Mouse (Mus musculus) neural tube, embryonic 11.5 days (tissue): ENCODE results near the gene 4933428G20Rik. TPM values are rescaled to one million over a fixed set of nuclear protein-coding genes. Genes with fewer than 3 reads are reported as not detected.
A peak's percentile ranks its signal among the peaks of the same experiment; 100 is the strongest.

Experiments
- ATAC-seq: fragments of 200-750 bp; cut with Nextera tagmentation; 2 replicates; pipeline ENCODE4 v1.8.0; 2017; ENCODE audit warnings: moderate number of reproducible peaks, mild to moderate bottlenecking, moderate TSS enrichment, moderate library complexity; ENCODE audit not compliant: insufficient read depth, low FRiP score, low TSS enrichment
- DNase-seq: peaks from one replicate; pipeline ENCODE4 v3.0.0-alpha.2; 2015; ENCODE audit warnings: low spot score
- H3K27ac ChIP-seq: fragments of 300-500 bp; sonication (generic); 2 replicates; pipeline ENCODE4 v1.5.1; 2014; ENCODE audit warnings: low read depth, mild to moderate bottlenecking, low read length
- H3K27me3 ChIP-seq: fragments of 300-500 bp; sonication (generic); 2 replicates; pipeline ENCODE4 v1.6.1; 2014; ENCODE audit warnings: mild to moderate bottlenecking, low read length, mixed read lengths; ENCODE audit not compliant: control insufficient read depth, insufficient read depth
- H3K36me3 ChIP-seq: fragments of 300-500 bp; sonication (generic); 2 replicates; pipeline ENCODE4 v1.6.1; 2014; ENCODE audit warnings: mild to moderate bottlenecking, low read length, moderate library complexity, mixed read lengths; ENCODE audit not compliant: control insufficient read depth, insufficient read depth
- H3K4me1 ChIP-seq: fragments of 300-500 bp; sonication (generic); 2 replicates; pipeline ENCODE4 v1.6.1; 2014; ENCODE audit warnings: low read length, mixed read lengths; ENCODE audit not compliant: control insufficient read depth, insufficient read depth
- H3K4me2 ChIP-seq: fragments of 300-500 bp; sonication (generic); 2 replicates; pipeline ENCODE4 v1.6.1; 2014; ENCODE audit warnings: low read depth, mild to moderate bottlenecking, moderate library complexity
- H3K4me3 ChIP-seq: fragments of 300-500 bp; sonication (generic); 2 replicates; pipeline ENCODE4 v1.5.1; 2014; ENCODE audit warnings: low read depth, low read length
- H3K9ac ChIP-seq: fragments of 300-500 bp; sonication (generic); 2 replicates; pipeline ENCODE4 v1.6.1; 2014; ENCODE audit warnings: mild to moderate bottlenecking, low read length
- H3K9me3 ChIP-seq: fragments of 300-500 bp; sonication (generic); 2 replicates; pipeline ENCODE4 v1.6.1; 2016; ENCODE audit warnings: low read length; ENCODE audit not compliant: control insufficient read depth
- WGBS: fragments of 180-500 bp; shearing (Covaris S2); extraction: QIAGEN DNeasy Blood & Tissue Kit; methylation state at CpG from one replicate; pipeline ENCODE4 v1.1.7; 2014; 5-methylcytosine and 5-hydroxymethylcytosine counted together
- polyA plus RNA-seq: library from polyadenylated mRNA; unstranded; fragments of >200 nt; fragmentation: Nextera tagmentation; extraction: Ambion mirVana; gene quantifications from 2 replicates; pipeline ENCODE4 v1.2.1, GENCODE M21; 2014

4933428G20Rik gene
- polyA plus RNA-seq, 1 experiment from 2014 or later, result not detected

GRCm38 (mm10) chr11:97449601-97450293, 50.4 kb downstream of the 4933428G20Rik start:
- peaks cover 11% of the 10 kb centered on the region; the same call in 1 of the 2 replicates for H3K4me1 ChIP-seq
- 0 out of 2 replicates have a peak overlapping the region, but pooled peaks have one; percentile 27 for H3K27ac ChIP-seq
- peaks cover 4% of the 10 kb centered on the region; the same call in 1 of the 2 replicates for H3K36me3 ChIP-seq

GRCm38 (mm10) chr11:97448611-97449394, 51.3 kb downstream of the 4933428G20Rik start:
- H3K27me3 ChIP-seq, result no peaks in the 10 kb centered on the region
- no peak overlapping the region for H3K9ac ChIP-seq
- H3K27ac ChIP-seq, result no peak overlapping the region
- 91% methylated on average over 11 of the region's 11 CpGs for WGBS
- H3K36me3 ChIP-seq, result peaks cover 2% of the 10 kb centered on the region; the same call in 1 of the 2 replicates
- H3K4me2 ChIP-seq, result no peak overlapping the region
- DNase-seq (no peak), ATAC-seq (no peak)
- no peaks in the 10 kb centered on the region for H3K9me3 ChIP-seq
- peaks cover 11% of the 10 kb centered on the region; the same call in 1 of the 2 replicates for H3K4me1 ChIP-seq
- H3K4me3 ChIP-seq, result no peak overlapping the region

More at GRCm38 (mm10) chr11:97449601-97450293, 50.4 kb downstream of the 4933428G20Rik start:
- H3K9me3 ChIP-seq, result no peaks in the 10 kb centered on the region
- H3K4me2 ChIP-seq, result peak overlapping the region; percentile 58
- ATAC-seq, result peak; percentile 77
- peak overlapping the region; percentile 65 for H3K9ac ChIP-seq
- H3K4me3 ChIP-seq, result peak overlapping the region; percentile 43
- peak; percentile 82 for DNase-seq
- 19% methylated on average over 13 of the region's 15 CpGs for WGBS
- H3K27me3 ChIP-seq, result no peaks in the 10 kb centered on the region

- Histone ChIP-seq H3K27me3 (no peaks in the 10 kb centered on the region), H3K9me3 (no peaks in the 10 kb centered on the region), H3K27ac (no peak overlapping the region), H3K4me2 (no peak overlapping the region), H3K4me1 (peaks cover 11% of the 10 kb centered on the region; the same call in 1 of the 2 replicates), H3K9ac (no peak overlapping the region), H3K4me3 (no peak overlapping the region), H3K36me3 (peaks cover 2% of the 10 kb centered on the region; the same call in 1 of the 2 replicates)
- WGBS, result 83% methylated on average over 7 of the region's 7 CpGs
- ATAC-seq (no peak), DNase-seq (no peak)
Measured at GRCm38 (mm10) chr11:97447979-97448378, 52.2 kb downstream of the 4933428G20Rik start.

GRCm38 (mm10) chr11:97445999-97446511, 54.1 kb downstream of the 4933428G20Rik start:
- peaks cover 15% of the 10 kb centered on the region; the same call in 1 of the 2 replicates for H3K4me1 ChIP-seq
- ATAC-seq, result no peak

GRCm38 (mm10) chr11:97445596-97445995, 54.5 kb downstream of the 4933428G20Rik start:
- 79% methylated on average over 6 of the region's 6 CpGs for WGBS
- peak overlapping the region; percentile 42; the same call in 1 of the 2 replicates for H3K27ac ChIP-seq
- H3K9me3 ChIP-seq, result no peaks in the 10 kb centered on the region
- no peak overlapping the region for H3K4me3 ChIP-seq
- no peak for DNase-seq
- peaks cover 2% of the 10 kb centered on the region; the same call in 1 of the 2 replicates for H3K36me3 ChIP-seq
- peaks cover 12% of the 10 kb centered on the region for H3K27me3 ChIP-seq
- H3K4me2 ChIP-seq, result peak overlapping the region; percentile 3; the same call in 1 of the 2 replicates
- ATAC-seq, result no peak
- no peak overlapping the region; the same call in 1 of the 2 replicates for H3K9ac ChIP-seq
- peaks cover 14% of the 10 kb centered on the region; the same call in 1 of the 2 replicates for H3K4me1 ChIP-seq

More at GRCm38 (mm10) chr11:97445999-97446511, 54.1 kb downstream of the 4933428G20Rik start:
- no peak overlapping the region for H3K9ac ChIP-seq
- WGBS, result 71% methylated on average over 4 of the region's 4 CpGs
- no peaks in the 10 kb centered on the region for H3K9me3 ChIP-seq
- DNase-seq, result no peak
- no peak overlapping the region for H3K4me2 ChIP-seq
- H3K27me3 ChIP-seq, result peaks cover 8% of the 10 kb centered on the region
- no peak overlapping the region for H3K27ac ChIP-seq
- no peak overlapping the region for H3K4me3 ChIP-seq
- H3K36me3 ChIP-seq, result peaks cover 2% of the 10 kb centered on the region; the same call in 1 of the 2 replicates

GRCm38 (mm10) chr11:97442891-97443675, 57.1 kb downstream of the 4933428G20Rik start:
- Histone ChIP-seq H3K36me3 (0 out of 2 replicates have a peak, but pooled peaks cover 2% of the 10 kb centered on the region), H3K4me2 (no peak overlapping the region), H3K4me3 (no peak overlapping the region), H3K9ac (no peak overlapping the region), H3K9me3 (no peaks in the 10 kb centered on the region), H3K4me1 (peaks cover 10% of the 10 kb centered on the region), H3K27ac (no peak overlapping the region), H3K27me3 (peaks cover 26% of the 10 kb centered on the region)
- 90% methylated on average over 11 of the region's 11 CpGs for WGBS
- no peak for ATAC-seq
- no peak for DNase-seq

GRCm38 (mm10) chr11:97441658-97442125, 58.4 kb downstream of the 4933428G20Rik start:
- Histone ChIP-seq H3K9me3 (no peaks in the 10 kb centered on the region), H3K27ac (no peak overlapping the region), H3K4me3 (no peak overlapping the region), H3K4me1 (peaks cover 16% of the 10 kb centered on the region), H3K27me3 (peaks cover 26% of the 10 kb centered on the region), H3K9ac (no peak overlapping the region), H3K36me3 (0 out of 2 replicates have a peak, but pooled peaks cover 2% of the 10 kb centered on the region), H3K4me2 (peak overlapping the region; percentile 17)
- ATAC-seq, result no peak
- WGBS, result 18% methylated on average over 3 of the region's 3 CpGs
- DNase-seq, result no peak
